Mouse (Mus musculus): ENCODE data around the gene Wasl. TPM values are rescaled to one million over a fixed set of nuclear protein-coding genes. Genes with fewer than 3 reads are reported as not detected.

Gene Wasl
- 46.8 and 48.7 TPM in 2 replicates for polyA plus RNA-seq (2012; rRNA removed)

GRCm38 (mm10) chr6:24664867-24665458 is at the start of gene Wasl:
Gene Wasl, minus strand, starts transcription at chr6:24665009.
- Histone ChIP-seq H3K27me3 (ENCODE audit: control insufficient read depth, insufficient read depth, low read length) (no peaks in the 10 kb centered on the region), H3K4me1 (ENCODE audit: control insufficient read depth, insufficient read depth, low read length) (peaks cover 7% of the 10 kb centered on the region; the same call in 1 of the 2 replicates), H3K27ac (ENCODE audit: insufficient read depth, low read length) (peak within 1 kb of the TSS; percentile 86), H3K4me3 (replicated peaks; ENCODE audit: insufficient read depth, low read depth, low read length) (peak within 1 kb of the TSS; percentile 92)
- DNase-seq: peak; percentile 99
- 2% methylated on average over 59 of the region's 63 CpGs for whole genome bisulfite sequencing
- TF ChIP-seq POLR2A (IDR thresholded peaks at IDR 0.05; ENCODE audit: borderline replicate concordance, insufficient read depth, low read length): peak; percentile 95
- TF ChIP-seq CTCF (IDR thresholded peaks at IDR 0.05; ENCODE audit: borderline replicate concordance, insufficient read depth, low read depth, low read length): no peak

DNA sequence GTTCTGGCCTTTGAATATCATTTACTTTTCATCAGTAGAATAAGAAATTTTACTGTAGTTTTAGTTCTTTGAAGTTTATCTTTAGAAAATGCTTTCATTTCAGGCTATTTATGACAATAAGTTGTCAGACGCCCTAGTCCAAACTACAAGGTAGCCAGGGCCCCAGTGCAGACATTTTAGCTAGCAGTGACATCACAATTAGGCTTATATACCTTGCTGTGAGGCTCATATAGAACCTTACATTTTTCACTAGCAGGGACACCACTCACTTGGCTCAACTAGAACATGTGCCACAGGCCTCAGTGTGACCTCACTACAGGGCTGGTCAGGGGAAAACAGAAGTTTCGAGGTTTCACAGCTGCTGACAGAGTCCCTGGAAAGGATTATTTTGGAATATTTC is 42.7 kb upstream of the Wasl start:
- Histone ChIP-seq H3K27me3 (ENCODE audit: control insufficient read depth, insufficient read depth, low read length) (no peaks in the 10 kb centered on the region), H3K4me1 (ENCODE audit: control insufficient read depth, insufficient read depth, low read length) (no peaks in the 10 kb centered on the region), H3K4me3 (replicated peaks; ENCODE audit: insufficient read depth, low read depth, low read length) (no peak overlapping the region), H3K27ac (ENCODE audit: insufficient read depth, low read length) (no peak overlapping the region)
- TF ChIP-seq CTCF (IDR thresholded peaks at IDR 0.05; ENCODE audit: borderline replicate concordance, insufficient read depth, low read depth, low read length) (no peak), POLR2A (IDR thresholded peaks at IDR 0.05; ENCODE audit: borderline replicate concordance, insufficient read depth, low read length) (no peak)
- WGBS: 72% methylated on average over 2 of the region's 2 CpGs
- no peak for DNase-seq

- H3K27ac ChIP-seq (ENCODE audit: insufficient read depth, low read length): no peak overlapping the region
- no peaks in the 10 kb centered on the region for H3K27me3 ChIP-seq (ENCODE audit: control insufficient read depth, insufficient read depth, low read length)
- H3K4me1 ChIP-seq (ENCODE audit: control insufficient read depth, insufficient read depth, low read length): no peaks in the 10 kb centered on the region
- 92% methylated on average over 5 of the region's 5 CpGs for WGBS
- H3K4me3 ChIP-seq (replicated peaks; ENCODE audit: insufficient read depth, low read depth, low read length): no peak overlapping the region
- DNase-seq: no peak
- no peak for TF ChIP-seq CTCF (IDR thresholded peaks at IDR 0.05; ENCODE audit: borderline replicate concordance, insufficient read depth, low read depth, low read length)
- TF ChIP-seq POLR2A (IDR thresholded peaks at IDR 0.05; ENCODE audit: borderline replicate concordance, insufficient read depth, low read length): no peak
These were observed 42.3 kb upstream of the Wasl start for GRCm38 (mm10) chr6:24707090-24707489.

DNA sequence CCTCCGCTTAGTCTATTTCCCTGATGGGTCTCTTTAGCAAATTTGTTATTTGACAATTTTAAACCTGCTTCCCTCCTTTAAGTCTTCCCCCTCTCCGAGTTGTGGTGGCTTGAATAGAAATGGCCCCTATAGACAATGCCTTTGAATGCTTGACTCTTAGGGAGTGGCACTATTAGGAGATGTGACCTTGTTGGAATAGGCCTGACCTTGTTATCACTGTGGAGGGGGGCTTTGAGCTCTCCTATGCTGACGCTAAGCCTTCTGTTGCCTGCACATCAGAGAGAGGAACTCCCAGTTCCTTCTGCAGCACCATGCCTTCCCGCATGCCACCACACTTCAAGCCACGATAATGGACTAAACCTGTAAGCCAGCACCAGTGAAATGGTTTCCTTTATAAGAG is 32.4 kb upstream of the Wasl start:
- H3K4me1 ChIP-seq (ENCODE audit: control insufficient read depth, insufficient read depth, low read length): no peaks in the 10 kb centered on the region
- TF ChIP-seq CTCF (IDR thresholded peaks at IDR 0.05; ENCODE audit: borderline replicate concordance, insufficient read depth, low read depth, low read length) (no peak), POLR2A (IDR thresholded peaks at IDR 0.05; ENCODE audit: borderline replicate concordance, insufficient read depth, low read length) (no peak)
- H3K4me3 ChIP-seq (replicated peaks; ENCODE audit: insufficient read depth, low read depth, low read length): no peak overlapping the region
- H3K27ac ChIP-seq (ENCODE audit: insufficient read depth, low read length): no peak overlapping the region
- 87% methylated on average over 5 of the region's 5 CpGs for WGBS
- DNase-seq: no peak
- H3K27me3 ChIP-seq (ENCODE audit: control insufficient read depth, insufficient read depth, low read length): no peaks in the 10 kb centered on the region

DNA sequence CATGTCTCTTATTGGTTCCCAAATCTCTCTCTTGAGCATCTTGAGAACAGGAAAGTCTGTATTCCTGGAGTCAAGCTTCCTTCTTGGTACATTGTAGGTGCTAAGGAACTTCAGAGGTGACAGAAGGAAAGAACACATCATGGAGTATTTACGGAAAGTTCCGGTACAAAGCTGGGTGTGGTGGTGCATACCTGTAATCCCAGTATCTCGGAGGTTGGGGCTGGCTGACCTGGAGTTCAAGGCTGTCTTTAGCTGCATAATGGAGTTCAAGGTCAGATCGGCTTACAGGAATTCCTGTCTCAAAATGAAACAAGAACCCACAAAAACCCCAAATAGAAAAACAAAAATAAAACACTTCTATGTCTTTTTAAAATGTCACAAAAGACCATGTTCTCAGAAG is 31.3 kb upstream of the Wasl start:
- TF ChIP-seq POLR2A (IDR thresholded peaks at IDR 0.05; ENCODE audit: borderline replicate concordance, insufficient read depth, low read length): no peak
- TF ChIP-seq CTCF (IDR thresholded peaks at IDR 0.05; ENCODE audit: borderline replicate concordance, insufficient read depth, low read depth, low read length): no peak
- no peak for DNase-seq
- no peaks in the 10 kb centered on the region for H3K27me3 ChIP-seq (ENCODE audit: control insufficient read depth, insufficient read depth, low read length)
- no peak overlapping the region for H3K4me3 ChIP-seq (replicated peaks; ENCODE audit: insufficient read depth, low read depth, low read length)
- 89% methylated on average over 4 of the region's 4 CpGs for WGBS
- no peak overlapping the region for H3K27ac ChIP-seq (ENCODE audit: insufficient read depth, low read length)
- no peaks in the 10 kb centered on the region for H3K4me1 ChIP-seq (ENCODE audit: control insufficient read depth, insufficient read depth, low read length)

DNA sequence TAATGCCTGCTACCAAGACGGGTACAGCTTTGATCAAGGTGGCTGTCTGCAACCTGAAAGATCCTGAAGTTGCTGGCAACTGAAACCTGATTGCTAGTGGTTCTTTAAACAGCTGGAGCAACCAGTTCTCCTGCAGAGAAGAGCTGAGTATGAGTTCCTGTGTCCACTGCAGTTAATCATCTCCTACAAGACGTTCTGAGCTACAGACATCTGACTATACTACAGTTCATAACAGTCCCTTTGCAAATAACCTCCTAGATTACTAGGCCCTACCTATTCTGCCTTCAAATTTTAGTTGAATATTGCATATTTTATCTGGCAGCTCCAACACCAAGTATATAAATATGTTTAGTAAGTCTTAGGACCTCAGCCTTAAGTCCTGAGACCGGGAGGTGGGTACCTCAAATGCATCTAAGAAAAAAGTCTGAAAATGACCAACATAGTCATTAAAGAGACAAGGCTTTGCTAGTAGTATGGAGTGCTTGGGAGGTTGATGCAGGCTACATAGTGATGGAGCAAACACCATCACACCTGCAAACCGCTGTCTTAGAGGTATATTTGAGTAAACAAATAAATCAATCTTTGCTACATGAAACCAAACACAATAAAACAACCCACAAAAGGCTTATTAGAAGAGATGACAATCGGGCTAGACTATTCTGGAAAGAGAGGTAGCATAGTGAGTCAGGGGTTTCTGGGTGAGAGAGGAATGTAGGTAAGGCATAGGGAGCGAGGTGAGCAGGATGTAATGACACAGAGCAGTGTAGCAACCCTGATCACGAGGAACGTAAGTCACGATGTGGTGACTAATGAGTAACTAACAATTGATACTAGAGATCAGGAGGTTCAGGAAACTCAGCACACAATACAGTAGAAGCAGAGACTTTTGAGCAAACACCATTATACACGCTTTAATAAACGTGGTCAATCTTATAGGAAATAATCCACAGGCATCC is 29.9 kb upstream of the Wasl start:
- no peak for TF ChIP-seq CTCF (IDR thresholded peaks at IDR 0.05; ENCODE audit: borderline replicate concordance, insufficient read depth, low read depth, low read length)
- TF ChIP-seq POLR2A (IDR thresholded peaks at IDR 0.05; ENCODE audit: borderline replicate concordance, insufficient read depth, low read length): no peak
- no peaks in the 10 kb centered on the region for H3K4me1 ChIP-seq (ENCODE audit: control insufficient read depth, insufficient read depth, low read length)
- no peak overlapping the region for H3K4me3 ChIP-seq (replicated peaks; ENCODE audit: insufficient read depth, low read depth, low read length)
- no peak overlapping the region for H3K27ac ChIP-seq (ENCODE audit: insufficient read depth, low read length)
- no peak for DNase-seq
- no peaks in the 10 kb centered on the region for H3K27me3 ChIP-seq (ENCODE audit: control insufficient read depth, insufficient read depth, low read length)
- WGBS: 86% methylated on average over 11 of the region's 11 CpGs

- no peak overlapping the region for H3K27ac ChIP-seq (ENCODE audit: insufficient read depth, low read length)
These were observed 23.1 kb upstream of the Wasl start for GRCm38 (mm10) chr6:24687871-24688270.

More at GRCm38 (mm10) chr6:24687871-24688270, 23.1 kb upstream of the Wasl start:
- Histone ChIP-seq H3K4me1 (ENCODE audit: control insufficient read depth, insufficient read depth, low read length) (no peaks in the 10 kb centered on the region), H3K27me3 (ENCODE audit: control insufficient read depth, insufficient read depth, low read length) (no peaks in the 10 kb centered on the region), H3K4me3 (replicated peaks; ENCODE audit: insufficient read depth, low read depth, low read length) (no peak overlapping the region)
- no peak for DNase-seq
- TF ChIP-seq CTCF (IDR thresholded peaks at IDR 0.05; ENCODE audit: borderline replicate concordance, insufficient read depth, low read depth, low read length) (no peak), POLR2A (IDR thresholded peaks at IDR 0.05; ENCODE audit: borderline replicate concordance, insufficient read depth, low read length) (no peak)
- WGBS: 20% methylated on average over 1 of the region's 1 CpGs

Measured in cerebellum, adult 2 months (tissue).